Mouse (Mus musculus) heart, adult 2 months (tissue): ENCODE measurements around the gene Mlip.

Experiments
- CTCF ChIP-seq: fragments of 200-600 bp; IDR thresholded peaks from 2 replicates; pipeline ENCODE4 v1.8.1; 2022; ENCODE audit warnings: antibody characterized with exemption, mild to moderate bottlenecking, moderate library complexity
- EP300 ChIP-seq: fragments of 200-500 bp; IDR thresholded peaks from 2 replicates; pipeline ENCODE4 v1.6.1; 2011; ENCODE audit warnings: low read depth, low read length, control low read depth; ENCODE audit not compliant: insufficient read depth

- TF ChIP-seq CTCF (no peak), EP300 (no peak)
Observed at GRCm38 (mm10) chr9:77340159-77340862, 12.5 kb downstream of the Mlip start.
